Mouse (Mus musculus): ENCODE results near the gene Wbp2nl.

Wbp2nl gene

GRCm38 (mm10) chr15:82298764-82299561 lies at the start of gene Wbp2nl:
TSS of gene Wbp2nl (plus strand) at chr15:82298954.
- no peak for DNase-seq (ENCODE audit: low read depth)

- no peak for DNase-seq (ENCODE audit: low read depth)
These were observed 47.2 kb upstream of the Wbp2nl start for GRCm38 (mm10) chr15:82251579-82251978.

GRCm38 (mm10) chr15:82252097-82252496 lies 46.7 kb upstream of the Wbp2nl start, which contains the start of gene 1500009C09Rik:
TSS of gene 1500009C09Rik (plus strand) at chr15:82252397.
- DNase-seq (ENCODE audit: low read depth) = no peak

- no peak for DNase-seq (ENCODE audit: low read depth)
These were observed 43.5 kb upstream of the Wbp2nl start for GRCm38 (mm10) chr15:82255248-82255647.

GRCm38 (mm10) chr15:82255944-82256383 lies 42.8 kb upstream of the Wbp2nl start:
- no peak for DNase-seq (ENCODE audit: low read depth)

DNA sequence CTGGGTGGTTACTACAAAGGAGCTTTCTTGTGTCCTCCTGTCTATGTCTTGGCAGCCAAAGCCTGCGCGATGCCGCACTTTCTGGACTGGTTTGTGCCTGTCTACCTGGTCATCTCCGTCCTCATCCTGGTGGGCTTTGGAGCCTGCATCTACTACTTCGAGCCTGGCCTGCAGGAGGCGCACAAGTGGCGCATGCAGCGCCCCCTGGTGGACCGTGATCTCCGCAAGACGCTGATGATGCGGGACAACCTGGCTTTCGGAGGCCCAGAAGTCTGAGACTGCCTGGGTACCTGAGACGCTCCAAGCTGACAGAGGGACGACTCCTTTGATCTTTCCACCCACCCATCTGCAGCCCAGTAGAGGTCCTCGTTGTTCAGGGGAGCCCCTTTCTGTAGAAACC lies 39.2 kb upstream of the Wbp2nl start:
- no peak for DNase-seq (ENCODE audit: low read depth)

- no peak for DNase-seq (ENCODE audit: low read depth)
These were observed 32.4 kb upstream of the Wbp2nl start for GRCm38 (mm10) chr15:82266356-82266755.

- no peak for DNase-seq (ENCODE audit: low read depth)
These were observed 30.6 kb upstream of the Wbp2nl start for GRCm38 (mm10) chr15:82268185-82268584.

DNA sequence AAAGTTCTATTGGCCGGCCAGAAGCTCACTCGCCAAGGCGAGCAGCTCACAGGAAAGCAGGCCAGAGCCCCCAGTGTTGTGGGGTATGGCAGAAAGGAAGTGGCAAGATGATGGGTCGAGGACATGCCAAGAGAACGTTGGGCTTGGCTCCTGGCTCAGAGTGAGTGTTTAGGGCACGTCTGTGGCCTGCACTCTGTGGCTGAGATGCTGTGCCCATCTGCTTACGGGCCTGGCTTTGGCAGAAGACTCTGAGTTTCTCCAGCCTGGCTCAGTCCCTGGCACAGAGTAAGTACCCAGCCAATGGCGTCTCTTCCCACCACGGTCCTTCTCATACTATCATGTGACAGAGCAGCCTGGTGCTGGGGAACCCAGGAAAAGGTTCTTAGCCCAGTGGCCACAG lies 30.0 kb upstream of the Wbp2nl start:
- no peak for DNase-seq (ENCODE audit: low read depth)

DNA sequence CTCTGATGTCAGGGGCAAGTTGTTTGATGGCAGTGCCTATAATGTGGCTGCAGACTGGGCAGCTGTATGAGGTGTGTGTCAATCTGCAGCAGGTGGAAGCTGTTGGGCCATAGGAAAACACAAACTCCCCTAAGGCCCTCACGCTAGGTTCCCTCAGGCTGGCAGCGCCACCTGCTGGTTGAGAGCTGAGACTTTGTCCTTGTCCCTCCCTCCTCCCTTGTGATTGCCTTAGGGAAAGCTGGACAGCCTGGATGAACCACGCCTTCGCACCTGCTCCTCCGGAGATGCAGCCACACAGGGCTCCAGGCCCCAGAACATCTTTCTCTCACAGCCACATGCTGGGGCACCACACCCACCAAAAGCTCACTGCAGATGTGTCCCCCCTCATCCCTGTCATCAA lies 27.6 kb upstream of the Wbp2nl start:
- no peak for DNase-seq (ENCODE audit: low read depth)

- no peak for DNase-seq (ENCODE audit: low read depth)
These were observed 26.5 kb upstream of the Wbp2nl start for GRCm38 (mm10) chr15:82272295-82272694.

- DNase-seq (ENCODE audit: low read depth) = no peak
These were observed 24.2 kb upstream of the Wbp2nl start, which contains the start of gene Sept3 for GRCm38 (mm10) chr15:82274593-82274926. TSS of gene Sept3 (plus strand) at chr15:82274893.

DNA sequence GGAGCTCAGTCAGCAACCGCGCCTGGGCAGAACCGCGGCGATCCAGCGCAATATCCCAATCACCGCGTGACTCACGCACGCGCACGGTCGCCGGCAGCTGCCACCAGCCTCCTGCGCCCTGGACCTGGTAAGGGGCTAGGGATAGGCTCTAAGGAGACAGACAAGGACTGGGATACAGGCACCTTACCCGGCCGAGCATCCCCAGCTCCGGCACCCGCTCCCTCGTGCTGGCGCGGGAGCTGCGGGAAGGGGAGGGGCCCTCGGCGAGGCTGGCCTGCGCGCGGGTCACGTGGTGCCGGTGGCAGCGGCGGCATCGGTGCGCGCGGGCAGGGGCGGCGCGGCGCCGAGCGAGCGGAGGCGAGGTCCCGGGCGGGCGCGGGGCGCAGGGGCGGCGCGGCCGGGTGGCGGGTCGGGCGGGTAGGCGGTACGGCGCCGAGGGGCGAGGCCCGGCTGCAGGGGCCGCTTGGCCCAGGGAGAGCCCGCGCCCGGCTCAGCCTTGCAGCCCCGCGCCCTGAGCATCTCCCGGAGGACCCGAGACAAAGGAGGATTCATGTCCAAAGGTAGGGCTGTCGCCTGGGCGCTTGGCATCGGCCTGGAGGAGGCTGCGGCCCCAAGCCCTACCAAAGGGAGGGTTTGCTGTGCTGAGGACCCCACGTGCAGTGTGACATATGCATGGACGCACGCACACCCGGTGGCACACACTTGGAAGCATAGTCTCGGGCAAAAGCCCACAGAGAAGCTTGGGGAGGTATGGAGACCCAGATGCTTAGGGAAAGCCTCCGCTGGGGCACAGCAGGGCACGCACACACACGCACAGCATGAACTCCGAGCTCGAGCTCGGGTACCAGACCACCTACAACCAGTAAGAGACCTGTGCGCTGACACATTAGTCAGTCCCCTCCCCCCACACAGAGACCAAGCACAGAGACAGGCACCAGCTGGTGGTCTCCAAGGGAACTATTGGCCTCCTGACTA lies 23.5 kb upstream of the Wbp2nl start:
- DNase-seq (ENCODE audit: low read depth) = no peak

DNA sequence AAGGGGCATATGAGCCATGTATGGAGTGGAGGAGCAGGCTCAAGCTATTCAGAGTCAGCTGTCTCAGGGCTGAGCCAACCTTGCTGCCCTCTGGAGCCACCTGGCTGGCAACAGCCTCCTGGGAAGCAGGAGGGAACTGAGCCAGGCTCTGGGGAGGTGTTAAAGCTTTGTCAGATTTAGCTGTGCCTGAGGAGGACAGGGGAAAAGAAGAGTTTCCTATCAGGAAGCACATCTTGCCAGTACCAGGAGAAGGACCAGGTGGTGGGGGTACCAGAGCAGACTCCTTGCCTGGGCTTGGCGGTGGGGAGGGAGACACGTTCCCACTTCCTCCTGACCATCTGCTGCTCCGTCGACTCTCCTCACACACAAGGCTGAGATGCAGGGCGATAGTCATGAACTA lies 21.2 kb upstream of the Wbp2nl start:
- no peak for DNase-seq (ENCODE audit: low read depth)

- no peak for DNase-seq (ENCODE audit: low read depth)
These were observed 18.1 kb upstream of the Wbp2nl start for GRCm38 (mm10) chr15:82280638-82281037.

DNA sequence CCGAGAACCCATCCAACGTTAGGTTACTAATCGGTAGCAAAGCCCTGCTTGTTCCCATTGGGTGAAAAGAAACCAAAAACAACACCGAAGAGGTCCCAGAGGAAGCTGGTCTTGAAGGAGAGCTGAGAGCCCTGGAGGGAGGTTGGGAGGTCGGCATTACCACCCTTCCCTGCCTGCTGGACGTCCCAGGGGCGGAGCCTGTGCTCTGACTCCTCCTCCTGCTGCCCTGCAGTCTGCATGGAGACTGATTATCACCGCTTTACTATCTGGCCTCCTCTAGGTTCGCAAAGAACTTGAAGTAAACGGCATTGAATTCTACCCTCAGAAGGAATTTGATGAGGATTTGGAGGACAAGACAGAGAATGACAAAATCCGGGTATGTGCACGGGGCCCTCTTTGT lies 12.6 kb upstream of the Wbp2nl start:
- DNase-seq (ENCODE audit: low read depth) = no peak

GRCm38 (mm10) chr15:82290252-82290651 lies 8.5 kb upstream of the Wbp2nl start:
- DNase-seq (ENCODE audit: low read depth) = no peak

GRCm38 (mm10) chr15:82292851-82293250 lies 5.9 kb upstream of the Wbp2nl start:
- DNase-seq (ENCODE audit: low read depth) = no peak

GRCm38 (mm10) chr15:82293271-82293711 lies 5.5 kb upstream of the Wbp2nl start:
- no peak for DNase-seq (ENCODE audit: low read depth)

DNA sequence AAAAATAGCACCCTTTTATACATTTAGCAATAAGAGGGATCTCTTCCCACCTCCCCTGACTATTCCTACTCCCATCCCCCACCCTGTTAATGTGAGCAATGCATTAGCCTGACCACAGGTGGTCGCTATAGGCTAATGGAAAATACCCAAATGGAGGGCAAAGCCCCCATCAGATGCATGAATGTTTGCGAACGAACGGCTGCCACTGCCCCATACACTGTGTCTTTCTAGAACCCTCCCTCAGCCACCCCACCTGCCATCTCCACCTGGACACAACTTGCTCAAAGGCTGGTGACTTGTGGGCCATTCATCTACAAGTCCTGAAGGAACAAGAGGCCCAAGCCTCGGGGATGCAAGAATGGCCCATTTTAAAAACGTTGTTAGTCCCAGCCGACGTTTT lies 4.7 kb upstream of the Wbp2nl start:
- DNase-seq (ENCODE audit: low read depth) = no peak

DNA sequence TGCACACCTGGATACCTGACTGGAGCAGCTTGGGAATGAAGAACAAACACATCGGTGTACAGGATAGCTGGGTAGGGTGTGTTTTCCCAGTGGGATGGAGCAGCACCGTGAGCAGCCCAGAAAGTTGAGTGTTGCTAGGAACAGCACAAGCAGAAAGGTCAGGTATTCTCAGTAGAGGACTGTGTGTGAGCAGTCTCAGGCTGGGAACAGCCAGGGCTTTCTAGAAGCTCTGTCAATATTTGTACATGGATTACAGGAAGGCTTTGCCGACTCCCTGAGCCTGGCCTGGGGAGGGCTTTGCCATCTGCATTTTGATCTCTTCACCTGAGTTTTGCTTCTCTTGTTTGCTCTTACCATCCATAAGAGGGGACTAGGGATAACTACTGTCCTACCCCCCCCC lies 8.4 kb downstream of the Wbp2nl start:
- DNase-seq (ENCODE audit: low read depth) = no peak

DNA sequence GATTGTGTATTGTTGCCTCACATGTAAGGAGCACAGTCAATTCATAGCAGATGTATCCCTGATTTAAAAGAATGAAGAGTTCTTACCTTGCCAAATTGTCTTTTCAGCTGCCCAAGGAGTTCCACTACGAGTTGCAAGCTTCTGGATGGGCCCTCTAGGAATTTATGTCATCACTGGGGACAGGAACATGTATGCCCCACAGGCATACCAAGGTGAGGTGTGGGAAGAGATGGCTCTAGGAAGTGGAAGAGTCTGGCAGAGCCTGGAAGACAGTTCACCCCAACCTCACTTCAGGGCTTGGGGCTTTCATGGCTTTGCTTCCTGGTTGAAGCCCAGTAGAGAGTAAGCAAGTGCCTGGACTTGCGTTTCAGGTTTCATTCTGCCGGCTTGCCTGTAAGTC lies 9.7 kb downstream of the Wbp2nl start:
- no peak for DNase-seq (ENCODE audit: low read depth)

- DNase-seq (ENCODE audit: low read depth) = no peak
These were observed 19.1 kb downstream of the Wbp2nl start for GRCm38 (mm10) chr15:82317839-82318238.

All from fibroblast of lung, adult 2 months (primary cell).